Mouse (Mus musculus): ENCODE data around the gene St6galnac4. TPM values are rescaled to one million over a fixed set of nuclear protein-coding genes. Genes with fewer than 3 reads are reported as not detected.

The St6galnac4 gene
- polyA plus RNA-seq, 1 experiment: 9.4 TPM

DNA sequence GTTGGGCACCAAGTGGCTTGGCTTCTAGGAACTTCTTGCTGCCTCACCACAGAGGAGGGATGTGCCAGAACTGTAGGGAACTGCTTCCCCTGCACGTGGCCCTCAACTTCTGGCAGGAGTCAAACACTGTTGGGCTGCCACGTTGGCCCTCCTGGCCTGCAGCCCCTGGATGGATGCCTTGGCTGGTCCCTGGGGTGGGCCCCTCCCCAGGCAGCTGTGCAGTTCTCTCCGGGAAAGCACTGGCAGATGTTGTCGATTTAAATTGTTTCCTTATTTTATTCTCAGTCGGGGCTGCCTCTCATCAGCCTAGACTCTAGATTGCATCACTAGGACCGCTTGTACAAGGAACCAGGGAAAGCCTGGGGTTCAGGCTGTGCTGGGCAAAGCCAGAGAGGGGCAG is 37.1 kb upstream of the St6galnac4 start:
- Histone ChIP-seq H3K27ac (ENCODE audit: insufficient read depth, low read length) (no peak overlapping the region), H3K36me3 (ENCODE audit: control insufficient read depth, insufficient read depth, low read length, poor library complexity, severe bottlenecking) (no peaks in the 10 kb centered on the region), H3K4me3 (ENCODE audit: low read depth, low read length) (no peak overlapping the region), H3K4me1 (ENCODE audit: control insufficient read depth, insufficient read depth, low read length) (no peaks in the 10 kb centered on the region), H3K9me3 (replicated peaks; ENCODE audit: control insufficient read depth, insufficient read depth, low read length, poor library complexity, severe bottlenecking) (no peaks in the 10 kb centered on the region), H3K9ac (ENCODE audit: low read depth, poor library complexity, severe bottlenecking) (no peak overlapping the region), H3K27me3 (ENCODE audit: control insufficient read depth, insufficient read depth, low read length, poor library complexity, severe bottlenecking) (no peaks in the 10 kb centered on the region)
- TF ChIP-seq CTCF (IDR thresholded peaks at IDR 0.05; ENCODE audit: low read depth, low read length): no peak
- no peak for TF ChIP-seq POLR2A (IDR thresholded peaks at IDR 0.05; ENCODE audit: insufficient read depth, low read length)
- TF ChIP-seq EP300 (IDR thresholded peaks at IDR 0.05; ENCODE audit: insufficient read depth, low read depth, low read length): no peak

DNA sequence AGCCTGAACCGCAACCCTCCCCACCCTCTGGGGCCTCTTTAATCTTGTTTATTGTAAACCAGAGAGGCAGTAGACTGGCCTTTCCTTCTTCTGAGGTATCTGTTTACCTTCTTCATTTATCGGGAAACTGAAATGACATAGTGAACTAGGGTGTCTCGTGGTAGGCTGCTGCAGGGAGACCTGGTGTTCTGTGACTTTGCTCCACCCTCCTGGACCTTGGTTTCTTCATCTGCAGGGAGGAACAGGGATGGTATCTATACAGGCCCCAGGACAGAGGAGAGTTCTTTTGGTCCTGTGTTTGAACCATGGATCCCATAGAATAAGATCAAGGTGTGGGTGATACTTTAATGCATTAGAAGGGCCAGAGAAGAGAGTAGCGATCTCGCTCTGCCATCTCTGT is 35.7 kb upstream of the St6galnac4 start:
- TF ChIP-seq POLR2A (IDR thresholded peaks at IDR 0.05; ENCODE audit: insufficient read depth, low read length) (no peak), CTCF (IDR thresholded peaks at IDR 0.05; ENCODE audit: low read depth, low read length) (no peak), EP300 (IDR thresholded peaks at IDR 0.05; ENCODE audit: insufficient read depth, low read depth, low read length) (no peak)
- Histone ChIP-seq H3K27ac (ENCODE audit: insufficient read depth, low read length) (no peak overlapping the region), H3K27me3 (ENCODE audit: control insufficient read depth, insufficient read depth, low read length, poor library complexity, severe bottlenecking) (no peaks in the 10 kb centered on the region), H3K36me3 (ENCODE audit: control insufficient read depth, insufficient read depth, low read length, poor library complexity, severe bottlenecking) (no peaks in the 10 kb centered on the region), H3K9me3 (replicated peaks; ENCODE audit: control insufficient read depth, insufficient read depth, low read length, poor library complexity, severe bottlenecking) (no peaks in the 10 kb centered on the region), H3K4me1 (ENCODE audit: control insufficient read depth, insufficient read depth, low read length) (peaks cover 2% of the 10 kb centered on the region), H3K4me3 (ENCODE audit: low read depth, low read length) (no peak overlapping the region), H3K9ac (ENCODE audit: low read depth, poor library complexity, severe bottlenecking) (no peak overlapping the region)

DNA sequence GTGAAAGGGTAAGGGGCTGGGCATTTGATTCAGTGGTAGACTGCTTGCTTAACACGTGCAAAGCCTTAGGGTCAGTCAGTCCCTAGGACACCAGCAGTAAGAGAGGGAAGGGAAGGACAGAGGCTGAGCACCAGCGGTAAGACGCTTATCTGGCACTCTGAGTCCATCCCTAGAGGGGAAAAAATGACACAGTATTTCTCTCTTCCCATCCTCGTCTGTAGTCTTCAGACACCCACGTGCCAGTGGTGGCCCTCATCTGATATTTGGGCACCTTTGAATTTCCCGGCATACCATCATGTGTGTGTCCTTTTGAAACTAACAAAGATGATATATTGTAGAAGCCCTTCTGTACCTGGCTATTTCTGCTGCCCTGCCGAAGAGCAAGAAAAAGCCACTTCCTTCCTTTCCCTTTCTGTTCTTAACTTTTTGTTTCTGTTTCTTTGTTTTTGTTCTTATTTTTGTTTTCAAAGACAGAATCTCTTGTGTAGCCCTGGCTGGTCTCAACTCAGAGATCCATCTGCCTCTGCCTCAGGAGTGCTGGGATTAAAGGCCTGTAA is 33.2 kb upstream of the St6galnac4 start:
- no peaks in the 10 kb centered on the region for H3K36me3 ChIP-seq (ENCODE audit: control insufficient read depth, insufficient read depth, low read length, poor library complexity, severe bottlenecking)
- H3K4me3 ChIP-seq (ENCODE audit: low read depth, low read length): no peak overlapping the region
- H3K4me1 ChIP-seq (ENCODE audit: control insufficient read depth, insufficient read depth, low read length): peaks cover 2% of the 10 kb centered on the region
- no peak for TF ChIP-seq CTCF (IDR thresholded peaks at IDR 0.05; ENCODE audit: low read depth, low read length)
- TF ChIP-seq POLR2A (IDR thresholded peaks at IDR 0.05; ENCODE audit: insufficient read depth, low read length): no peak
- no peak for TF ChIP-seq EP300 (IDR thresholded peaks at IDR 0.05; ENCODE audit: insufficient read depth, low read depth, low read length)
- H3K27me3 ChIP-seq (ENCODE audit: control insufficient read depth, insufficient read depth, low read length, poor library complexity, severe bottlenecking): no peaks in the 10 kb centered on the region
- no peaks in the 10 kb centered on the region for H3K9me3 ChIP-seq (replicated peaks; ENCODE audit: control insufficient read depth, insufficient read depth, low read length, poor library complexity, severe bottlenecking)
- H3K9ac ChIP-seq (ENCODE audit: low read depth, poor library complexity, severe bottlenecking): no peak overlapping the region
- H3K27ac ChIP-seq (ENCODE audit: insufficient read depth, low read length): no peak overlapping the region

DNA sequence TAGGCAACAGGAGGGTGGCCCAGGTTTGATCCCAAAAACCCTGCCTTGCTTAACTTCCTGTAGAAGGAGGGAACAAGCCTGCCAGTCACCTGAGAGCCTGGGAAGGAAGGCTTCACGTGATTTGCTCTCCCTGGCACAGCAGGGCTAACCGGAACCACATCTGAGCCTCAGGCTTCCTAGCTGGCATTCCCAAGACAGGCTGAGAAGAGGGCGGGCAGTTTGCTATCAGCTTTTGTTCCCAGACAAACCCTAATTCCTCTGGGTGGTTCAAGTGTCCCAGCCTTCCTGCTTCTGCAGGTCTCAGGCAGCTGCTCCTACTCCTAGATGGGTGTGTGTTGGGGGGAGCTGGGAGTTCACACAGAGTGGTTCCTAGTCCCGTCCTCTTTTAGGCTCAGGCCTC is 31.4 kb upstream of the St6galnac4 start:
- Histone ChIP-seq H3K27ac (ENCODE audit: insufficient read depth, low read length) (no peak overlapping the region), H3K27me3 (ENCODE audit: control insufficient read depth, insufficient read depth, low read length, poor library complexity, severe bottlenecking) (no peaks in the 10 kb centered on the region), H3K36me3 (ENCODE audit: control insufficient read depth, insufficient read depth, low read length, poor library complexity, severe bottlenecking) (no peaks in the 10 kb centered on the region), H3K9me3 (replicated peaks; ENCODE audit: control insufficient read depth, insufficient read depth, low read length, poor library complexity, severe bottlenecking) (no peaks in the 10 kb centered on the region), H3K9ac (ENCODE audit: low read depth, poor library complexity, severe bottlenecking) (no peak overlapping the region), H3K4me3 (ENCODE audit: low read depth, low read length) (no peak overlapping the region), H3K4me1 (ENCODE audit: control insufficient read depth, insufficient read depth, low read length) (peaks cover 2% of the 10 kb centered on the region)
- no peak for TF ChIP-seq EP300 (IDR thresholded peaks at IDR 0.05; ENCODE audit: insufficient read depth, low read depth, low read length)
- no peak for TF ChIP-seq POLR2A (IDR thresholded peaks at IDR 0.05; ENCODE audit: insufficient read depth, low read length)
- no peak for TF ChIP-seq CTCF (IDR thresholded peaks at IDR 0.05; ENCODE audit: low read depth, low read length)

DNA sequence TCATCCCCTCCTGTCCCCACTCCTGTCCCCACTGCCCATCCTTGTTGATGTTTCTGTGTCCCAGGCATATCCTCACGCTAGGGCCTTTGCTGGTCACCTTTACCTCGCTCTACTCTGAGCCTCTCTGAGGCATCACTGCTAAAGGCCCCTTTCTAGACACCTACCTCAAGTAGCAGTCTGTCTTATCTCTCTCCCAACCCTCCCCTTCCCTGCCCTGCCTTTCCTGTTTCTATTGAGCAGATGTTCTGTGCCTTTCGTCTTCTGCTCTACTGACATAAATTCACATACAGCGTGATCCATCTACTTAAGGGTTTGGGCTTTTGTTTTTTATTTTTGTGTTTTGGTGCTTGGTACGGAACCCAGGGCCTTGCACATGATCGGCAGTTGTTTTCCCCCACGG is 30.9 kb upstream of the St6galnac4 start:
- Histone ChIP-seq H3K27ac (ENCODE audit: insufficient read depth, low read length) (no peak overlapping the region), H3K9me3 (replicated peaks; ENCODE audit: control insufficient read depth, insufficient read depth, low read length, poor library complexity, severe bottlenecking) (no peaks in the 10 kb centered on the region), H3K9ac (ENCODE audit: low read depth, poor library complexity, severe bottlenecking) (no peak overlapping the region), H3K36me3 (ENCODE audit: control insufficient read depth, insufficient read depth, low read length, poor library complexity, severe bottlenecking) (no peaks in the 10 kb centered on the region), H3K27me3 (ENCODE audit: control insufficient read depth, insufficient read depth, low read length, poor library complexity, severe bottlenecking) (no peaks in the 10 kb centered on the region), H3K4me3 (ENCODE audit: low read depth, low read length) (no peak overlapping the region), H3K4me1 (ENCODE audit: control insufficient read depth, insufficient read depth, low read length) (peaks cover 2% of the 10 kb centered on the region)
- TF ChIP-seq EP300 (IDR thresholded peaks at IDR 0.05; ENCODE audit: insufficient read depth, low read depth, low read length) (no peak), CTCF (IDR thresholded peaks at IDR 0.05; ENCODE audit: low read depth, low read length) (no peak), POLR2A (IDR thresholded peaks at IDR 0.05; ENCODE audit: insufficient read depth, low read length) (no peak)

DNA sequence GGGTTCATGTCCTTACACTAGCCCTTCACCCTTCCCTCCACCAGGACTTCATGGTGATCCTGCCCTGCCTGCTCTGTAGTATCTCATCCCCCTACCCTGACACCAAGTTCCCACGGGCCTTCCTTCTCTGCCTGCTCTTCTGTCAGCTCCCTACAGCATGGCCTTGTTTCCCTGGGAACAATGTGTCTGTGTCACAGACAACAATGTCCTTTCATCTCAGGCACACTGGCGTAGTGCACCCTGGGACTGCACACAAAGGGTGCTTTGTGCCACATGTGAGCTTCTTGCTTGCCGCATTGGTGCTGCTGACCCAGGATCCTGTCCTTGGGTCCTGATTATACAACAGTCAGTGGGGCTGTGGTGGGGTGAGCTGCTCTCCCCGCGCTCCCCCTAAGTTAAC is 27.3 kb upstream of the St6galnac4 start:
- Histone ChIP-seq H3K27me3 (ENCODE audit: control insufficient read depth, insufficient read depth, low read length, poor library complexity, severe bottlenecking) (no peaks in the 10 kb centered on the region), H3K4me3 (ENCODE audit: low read depth, low read length) (no peak overlapping the region), H3K9ac (ENCODE audit: low read depth, poor library complexity, severe bottlenecking) (no peak overlapping the region), H3K9me3 (replicated peaks; ENCODE audit: control insufficient read depth, insufficient read depth, low read length, poor library complexity, severe bottlenecking) (no peaks in the 10 kb centered on the region), H3K36me3 (ENCODE audit: control insufficient read depth, insufficient read depth, low read length, poor library complexity, severe bottlenecking) (no peaks in the 10 kb centered on the region), H3K4me1 (ENCODE audit: control insufficient read depth, insufficient read depth, low read length) (peaks cover 2% of the 10 kb centered on the region), H3K27ac (ENCODE audit: insufficient read depth, low read length) (no peak overlapping the region)
- TF ChIP-seq CTCF (IDR thresholded peaks at IDR 0.05; ENCODE audit: low read depth, low read length) (no peak), POLR2A (IDR thresholded peaks at IDR 0.05; ENCODE audit: insufficient read depth, low read length) (no peak), EP300 (IDR thresholded peaks at IDR 0.05; ENCODE audit: insufficient read depth, low read depth, low read length) (no peak)
